Mouse (Mus musculus): ENCODE measurements around the gene Lbhd2. TPM values are rescaled to one million over a fixed set of nuclear protein-coding genes. Genes with fewer than 3 reads are reported as not detected.

The Lbhd2 gene
- polyA plus RNA-seq, 1 experiment from 2014 or later, result not detected

DNA sequence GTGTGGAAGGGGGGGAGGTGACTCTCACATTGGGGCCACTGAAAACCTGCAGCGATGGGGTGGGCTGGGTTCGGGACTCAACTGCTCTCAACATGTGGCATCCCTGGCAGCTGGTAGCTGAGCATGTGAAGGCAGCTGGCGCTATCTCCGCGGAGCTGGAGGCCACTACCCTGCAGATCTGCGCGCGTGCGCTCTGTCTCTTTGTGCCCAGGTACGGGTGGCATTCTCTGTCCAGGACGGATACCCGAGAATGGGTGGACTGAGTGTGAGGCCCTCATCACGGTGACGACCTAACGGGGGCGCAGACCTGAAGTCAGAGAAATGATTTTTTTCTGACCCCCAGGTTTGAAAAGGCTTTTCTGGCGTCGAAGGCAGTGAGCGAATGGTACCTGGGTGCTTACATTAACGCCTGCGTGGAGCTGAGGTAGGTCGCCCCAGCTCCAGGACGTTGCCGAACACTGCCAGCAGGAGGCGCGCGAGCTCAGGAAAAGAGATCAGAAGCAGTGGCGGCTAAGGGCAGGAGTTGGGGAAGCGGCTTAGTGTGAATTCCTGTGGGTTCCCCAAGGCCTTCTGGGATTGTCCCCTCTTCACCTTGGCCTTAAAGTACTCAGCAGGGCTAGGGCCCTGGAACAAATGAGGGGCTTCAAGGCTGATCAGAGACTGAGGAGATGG, 19.3 kb downstream of the Lbhd2 start:
- H3K36me3 ChIP-seq, result no peaks in the 10 kb centered on the region
- 17% methylated on average over 29 of the region's 29 CpGs for WGBS
- no peak overlapping the region for H3K27ac ChIP-seq (replicated peaks)
- H3K9ac ChIP-seq, result no peak overlapping the region
- H3K27me3 ChIP-seq, result peaks cover 97% of the 10 kb centered on the region
- peaks cover 54% of the 10 kb centered on the region for H3K4me1 ChIP-seq (replicated peaks)
- 0 out of 2 replicates have a peak, but pooled peaks have one; percentile 51 for ATAC-seq (ENCODE audit: low read depth)
- H3K4me2 ChIP-seq, result peak overlapping the region; percentile 24; the same call in 1 of the 2 replicates
- no peaks in the 10 kb centered on the region for H3K9me3 ChIP-seq
- no peak overlapping the region for H3K4me3 ChIP-seq

DNA sequence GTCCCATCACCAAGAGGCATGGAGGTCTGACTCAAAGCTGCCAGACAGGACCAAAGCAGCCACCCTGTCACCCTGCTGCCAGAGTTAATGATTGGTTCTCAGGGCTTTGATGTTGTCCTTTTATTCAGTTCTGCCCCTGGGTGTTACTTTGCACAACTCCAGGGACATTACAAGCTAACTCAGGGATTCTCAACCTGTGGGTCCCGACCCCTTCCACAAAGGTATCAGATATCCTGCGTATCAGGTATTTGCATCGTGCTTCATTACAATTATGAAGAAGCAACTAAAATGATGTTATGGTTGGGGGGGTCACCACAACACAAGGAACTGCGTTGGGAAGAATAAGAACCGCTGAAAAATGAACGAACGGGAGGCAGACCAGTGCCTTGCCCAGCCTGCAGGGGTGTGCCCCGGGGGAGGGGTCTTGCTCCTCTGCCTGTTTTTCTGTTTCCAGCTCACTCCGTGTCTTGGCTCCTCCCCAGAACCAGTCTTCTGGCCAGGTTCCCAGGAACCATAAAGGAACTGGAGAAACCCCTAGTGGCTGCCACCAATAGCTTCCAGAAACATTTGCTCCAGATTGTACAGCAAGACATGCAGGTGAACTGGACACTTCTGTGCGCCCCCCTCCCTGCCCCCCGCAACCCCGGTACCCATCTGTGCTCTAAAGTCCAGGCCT, 21.0 kb downstream of the Lbhd2 start:
- 39% methylated on average over 12 of the region's 12 CpGs for WGBS
- peaks cover 54% of the 10 kb centered on the region for H3K4me1 ChIP-seq (replicated peaks)

DNA sequence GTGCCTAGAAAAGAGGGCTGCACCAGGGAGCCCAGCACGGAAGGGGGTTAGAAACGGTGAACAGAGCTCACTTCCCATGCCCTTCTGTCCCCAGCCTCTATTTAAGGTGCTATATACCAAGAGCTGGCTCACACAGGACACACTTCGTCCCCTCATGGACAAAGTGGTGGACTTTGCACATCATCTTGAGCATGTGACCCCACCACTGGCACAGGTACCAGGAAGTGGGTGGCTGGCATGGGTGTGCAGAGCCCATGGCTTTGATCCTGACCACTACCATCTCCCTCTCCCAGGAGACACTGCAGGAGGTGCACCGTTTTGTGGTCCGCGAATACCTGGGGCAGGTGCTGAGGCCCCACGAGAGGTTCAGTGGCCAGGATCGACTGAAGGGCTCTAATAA, 21.8 kb downstream of the Lbhd2 start:
- Histone ChIP-seq H3K27ac (replicated peaks) (no peak overlapping the region), H3K4me3 (no peak overlapping the region; the same call in 1 of the 2 replicates), H3K4me2 (0 out of 2 replicates have a peak overlapping the region, but pooled peaks have one; percentile 62), H3K27me3 (peaks cover 93% of the 10 kb centered on the region), H3K9ac (peak overlapping the region; percentile 23; the same call in 1 of the 2 replicates), H3K9me3 (no peaks in the 10 kb centered on the region), H3K36me3 (no peaks in the 10 kb centered on the region), H3K4me1 (replicated peaks) (peaks cover 51% of the 10 kb centered on the region)
- WGBS, result 21% methylated on average over 8 of the region's 8 CpGs
- no peak for ATAC-seq (ENCODE audit: low read depth)

More for the DNA sequence above, 21.0 kb downstream of the Lbhd2 start:
- ATAC-seq (ENCODE audit: low read depth), result no peak
- Histone ChIP-seq H3K27ac (replicated peaks) (no peak overlapping the region), H3K9me3 (no peaks in the 10 kb centered on the region), H3K4me3 (no peak overlapping the region), H3K27me3 (peaks cover 97% of the 10 kb centered on the region), H3K4me2 (no peak overlapping the region), H3K9ac (no peak overlapping the region), H3K36me3 (no peaks in the 10 kb centered on the region)

DNA sequence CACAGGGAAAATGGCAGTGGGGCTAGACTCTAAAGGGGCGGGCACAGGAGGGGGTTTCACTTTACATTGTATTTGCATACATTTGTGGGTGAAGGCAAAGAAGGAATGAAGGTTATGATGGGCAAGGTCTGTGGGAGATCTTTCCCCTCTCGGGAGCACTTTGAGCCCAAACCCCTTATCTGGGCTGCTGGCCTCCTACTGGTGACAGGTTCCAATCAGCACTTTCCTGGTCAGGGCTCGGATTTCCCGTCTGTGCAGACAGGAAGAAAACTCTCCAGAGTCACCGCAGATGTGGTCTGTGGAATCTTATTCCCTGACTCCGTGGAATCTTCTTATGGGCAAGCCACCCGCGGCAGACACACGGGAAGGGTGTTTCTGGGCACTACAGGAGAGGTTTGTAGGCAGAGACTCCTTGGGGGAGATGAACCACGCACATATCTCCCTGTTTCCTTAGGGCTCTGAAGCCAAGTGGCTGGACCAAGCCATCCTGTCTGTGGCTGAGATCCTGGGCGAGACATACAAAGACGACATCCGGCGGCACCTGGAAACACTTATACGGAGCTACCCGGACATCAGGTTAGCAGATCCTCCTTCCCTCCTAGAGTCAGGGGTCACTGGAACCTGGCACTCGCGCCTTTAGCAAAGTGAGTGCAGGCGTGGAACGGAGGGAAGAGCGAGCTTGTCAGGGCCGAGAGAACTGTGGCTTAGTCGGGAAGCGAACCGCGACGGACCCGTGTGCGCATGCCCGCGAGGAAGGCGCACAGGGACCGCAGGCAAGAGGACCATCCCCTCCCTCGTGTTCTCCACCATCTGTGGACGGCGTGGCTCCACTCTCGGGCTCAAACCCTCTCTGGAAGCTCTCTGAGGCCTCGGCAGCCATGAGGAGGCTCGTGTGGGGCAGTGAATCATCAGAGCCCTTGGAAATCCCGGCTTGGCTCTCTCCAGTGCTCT, 22.6 kb downstream of the Lbhd2 start:
- Histone ChIP-seq H3K36me3 (no peaks in the 10 kb centered on the region), H3K4me3 (peak overlapping the region; percentile 34), H3K4me2 (peak overlapping the region; percentile 62), H3K27me3 (peaks cover 84% of the 10 kb centered on the region), H3K9ac (peak overlapping the region; percentile 61), H3K27ac (replicated peaks) (no peak overlapping the region), H3K9me3 (no peaks in the 10 kb centered on the region), H3K4me1 (replicated peaks) (peaks cover 44% of the 10 kb centered on the region)
- no peak for ATAC-seq (ENCODE audit: low read depth)
- WGBS, result under 1% methylated on average over 40 of the region's 40 CpGs

DNA sequence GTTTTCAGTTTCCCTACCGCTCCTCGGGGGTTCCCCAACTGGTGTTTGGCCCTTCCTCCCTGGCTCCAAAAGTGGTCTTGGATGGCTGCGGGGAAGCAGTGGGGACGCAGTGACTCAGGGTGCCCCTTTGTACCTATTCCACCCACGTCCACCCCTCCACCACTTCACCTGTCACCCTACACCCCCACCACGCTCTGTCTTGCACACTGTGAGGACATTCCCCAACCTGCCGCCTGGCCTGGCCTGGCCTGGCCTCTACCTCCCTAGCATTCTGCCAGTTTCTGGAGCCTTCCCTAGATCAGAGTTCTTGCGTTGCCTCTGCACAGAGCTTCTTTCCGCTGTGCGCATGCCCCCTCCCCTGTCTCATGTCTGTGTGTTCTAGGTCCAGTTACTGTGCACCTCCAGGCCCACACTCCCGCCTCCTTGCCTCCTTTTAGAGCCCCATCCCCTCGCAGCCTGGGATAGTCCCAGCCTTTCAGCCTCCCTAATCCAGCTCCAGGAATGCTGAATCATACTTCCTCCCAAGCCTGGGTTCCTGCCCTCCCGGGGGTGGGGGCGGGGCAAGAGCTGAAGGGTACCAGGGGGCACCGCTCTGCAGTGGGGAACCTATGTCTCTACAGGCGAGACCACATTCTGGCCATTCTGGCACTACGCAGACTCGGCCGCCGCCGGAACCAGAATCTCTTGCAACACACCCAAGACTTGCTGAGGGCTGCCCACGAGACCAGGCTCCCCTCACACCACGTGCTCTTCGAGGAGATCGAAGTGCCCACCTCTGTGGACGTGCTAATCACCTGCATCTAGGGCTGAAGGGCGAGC, 23.6 kb downstream of the Lbhd2 start:
- no peak for ATAC-seq (ENCODE audit: low read depth)
- Histone ChIP-seq H3K27ac (replicated peaks) (no peak overlapping the region), H3K36me3 (no peaks in the 10 kb centered on the region), H3K9me3 (no peaks in the 10 kb centered on the region), H3K4me3 (peak overlapping the region; percentile 34), H3K4me2 (peak overlapping the region; percentile 62), H3K4me1 (replicated peaks) (peaks cover 51% of the 10 kb centered on the region), H3K9ac (peak overlapping the region; percentile 61), H3K27me3 (peaks cover 78% of the 10 kb centered on the region)
- 7% methylated on average over 27 of the region's 27 CpGs for WGBS

DNA sequence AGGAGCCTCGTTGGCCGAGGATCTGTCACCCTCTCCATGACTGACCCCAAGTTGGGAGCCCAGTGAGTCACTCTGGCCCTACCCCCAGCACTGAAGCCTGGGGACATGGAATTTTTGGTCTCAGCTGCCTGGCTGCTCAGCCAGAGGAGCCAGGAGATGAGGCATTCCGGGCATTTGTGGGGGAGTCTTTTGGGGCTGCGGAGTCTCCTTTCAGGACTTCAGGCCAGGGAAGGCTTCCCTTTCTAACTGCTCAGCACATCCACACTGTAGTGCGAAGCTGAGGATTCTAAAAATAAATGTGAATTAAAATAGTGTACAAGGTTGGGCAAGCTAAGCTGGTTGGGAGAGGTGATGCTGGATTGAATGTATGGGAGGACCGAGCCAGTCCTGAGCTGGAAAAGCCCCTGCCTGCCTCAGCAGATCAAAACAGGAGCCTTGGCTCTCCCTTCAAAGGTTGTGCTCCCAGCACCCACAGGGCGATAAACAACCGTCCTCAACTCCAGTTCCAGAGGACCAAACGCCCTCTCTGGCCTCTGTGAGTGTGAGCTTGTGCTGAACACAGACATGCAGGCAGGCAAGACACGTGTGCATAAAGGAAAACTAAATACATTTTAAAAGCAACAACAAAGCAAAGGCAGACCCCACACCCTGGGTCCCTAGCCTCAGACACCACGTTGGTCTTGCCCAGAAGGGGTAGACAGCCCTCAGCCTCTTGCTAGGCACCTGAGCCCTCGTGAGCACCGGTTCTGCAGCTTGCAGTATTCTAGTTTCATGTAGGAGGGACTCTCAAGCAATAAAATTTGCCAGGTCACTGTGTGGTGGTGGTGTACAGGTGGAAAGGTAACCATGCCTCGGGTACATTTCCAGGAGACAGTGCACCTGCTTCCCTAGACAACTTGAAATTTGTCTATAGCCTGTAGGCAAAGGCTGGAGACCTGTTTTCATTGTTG, 24.5 kb downstream of the Lbhd2 start:
- 27% methylated on average over 14 of the region's 14 CpGs for WGBS
- ATAC-seq (ENCODE audit: low read depth), result no peak
- Histone ChIP-seq H3K27ac (replicated peaks) (no peak overlapping the region), H3K4me2 (no peak overlapping the region; the same call in 1 of the 2 replicates), H3K27me3 (peaks cover 75% of the 10 kb centered on the region), H3K9ac (no peak overlapping the region), H3K36me3 (no peaks in the 10 kb centered on the region), H3K9me3 (no peaks in the 10 kb centered on the region), H3K4me3 (no peak overlapping the region), H3K4me1 (replicated peaks) (peaks cover 43% of the 10 kb centered on the region)

DNA sequence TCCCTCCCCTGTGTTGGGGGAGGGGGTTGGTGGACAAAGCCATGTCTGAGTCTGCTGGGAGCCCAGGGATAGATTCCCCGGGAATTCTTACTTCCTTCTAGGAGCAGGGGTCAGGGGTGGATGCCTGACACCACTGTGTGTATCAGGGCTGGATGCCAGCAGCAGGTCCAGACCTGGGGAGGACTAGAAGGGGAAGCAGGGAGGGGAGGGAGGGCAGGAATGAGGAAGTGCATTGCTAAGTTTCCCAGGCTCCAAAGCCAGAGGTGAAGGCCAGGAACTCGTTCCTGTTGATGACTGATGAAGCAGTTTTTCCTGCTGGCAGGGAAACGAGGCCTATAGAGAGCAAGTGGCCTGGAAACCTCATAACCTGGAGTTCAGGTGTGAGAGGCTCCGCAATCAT, 25.5 kb downstream of the Lbhd2 start:
- WGBS, result 41% methylated on average over 4 of the region's 4 CpGs
- no peak overlapping the region for H3K27ac ChIP-seq (replicated peaks)
- H3K4me2 ChIP-seq, result no peak overlapping the region
- H3K9ac ChIP-seq, result no peak overlapping the region
- H3K36me3 ChIP-seq, result no peaks in the 10 kb centered on the region
- H3K4me3 ChIP-seq, result no peak overlapping the region
- H3K27me3 ChIP-seq, result peaks cover 70% of the 10 kb centered on the region
- peaks cover 43% of the 10 kb centered on the region for H3K4me1 ChIP-seq (replicated peaks)
- H3K9me3 ChIP-seq, result no peaks in the 10 kb centered on the region
- ATAC-seq (ENCODE audit: low read depth), result no peak

DNA sequence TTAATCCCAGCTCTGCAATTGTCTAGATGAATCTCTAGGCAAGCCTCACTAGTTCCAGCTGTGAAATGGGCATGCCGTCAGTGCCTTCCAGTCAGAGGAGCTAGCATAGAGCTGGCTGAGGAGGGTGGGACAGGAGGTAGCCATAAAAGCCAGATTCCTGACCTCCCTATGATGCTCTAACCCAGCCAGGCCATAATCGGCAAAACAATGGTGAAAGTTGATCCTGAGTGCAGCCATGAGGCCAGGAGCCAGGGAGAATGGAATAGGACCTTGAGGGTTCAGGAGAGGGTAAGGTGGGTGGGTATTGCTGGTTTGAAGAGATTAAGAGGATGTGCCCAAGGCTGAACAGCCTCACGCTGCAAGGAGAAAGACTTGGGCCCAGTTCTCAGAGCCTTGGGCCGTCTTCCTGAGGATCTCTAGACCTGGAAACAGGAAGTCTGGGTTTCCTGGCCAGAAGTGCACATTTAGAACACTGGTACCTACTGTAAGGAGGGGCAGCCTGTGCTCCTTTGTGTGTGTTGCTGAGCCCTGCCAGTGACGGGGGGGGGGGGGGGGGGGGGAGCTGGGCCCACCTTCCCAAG, 26.2 kb downstream of the Lbhd2 start:
- Histone ChIP-seq H3K9ac (no peak overlapping the region), H3K9me3 (no peaks in the 10 kb centered on the region), H3K4me1 (replicated peaks) (peaks cover 38% of the 10 kb centered on the region), H3K4me2 (no peak overlapping the region), H3K36me3 (no peaks in the 10 kb centered on the region), H3K27me3 (peaks cover 65% of the 10 kb centered on the region), H3K27ac (replicated peaks) (no peak overlapping the region), H3K4me3 (no peak overlapping the region)
- no peak for ATAC-seq (ENCODE audit: low read depth)
- WGBS, result 30% methylated on average over 5 of the region's 5 CpGs

DNA sequence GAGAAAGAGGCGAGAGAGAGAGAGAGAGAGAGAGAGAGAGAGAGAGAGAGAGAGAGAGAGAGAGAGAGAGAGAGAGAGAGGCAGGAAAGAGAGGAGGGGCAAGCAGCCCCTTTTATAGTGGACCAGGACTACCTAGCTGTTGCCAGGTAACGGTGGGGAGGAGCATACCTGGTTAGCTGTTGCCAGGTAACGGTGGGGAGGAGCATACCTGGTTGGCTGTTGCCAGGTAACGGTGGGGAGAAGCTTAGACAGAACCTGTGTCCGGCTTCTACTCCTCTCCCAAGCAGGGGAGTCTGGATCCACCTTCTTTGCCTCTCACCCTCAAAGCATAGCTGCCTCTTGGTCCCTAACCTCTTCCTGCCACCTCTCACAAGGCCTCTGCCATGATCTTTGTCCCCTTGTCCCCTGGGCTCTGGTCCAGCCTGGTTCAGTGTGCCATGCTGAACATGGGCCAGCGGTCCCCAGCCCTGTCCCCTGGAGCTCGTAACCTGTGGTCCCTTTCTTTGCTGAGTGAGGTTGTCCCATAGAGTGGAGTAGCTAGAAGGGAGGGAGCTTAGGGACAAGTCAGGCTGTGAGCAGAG, 27.6 kb downstream of the Lbhd2 start:
- H3K4me1 ChIP-seq (replicated peaks), result peaks cover 24% of the 10 kb centered on the region
- 0 out of 2 replicates have a peak, but pooled peaks have one; percentile 27 for ATAC-seq (ENCODE audit: low read depth)
- H3K9ac ChIP-seq, result peak overlapping the region; percentile 31; the same call in 1 of the 2 replicates
- H3K36me3 ChIP-seq, result no peaks in the 10 kb centered on the region
- no peak overlapping the region for H3K4me2 ChIP-seq
- H3K27me3 ChIP-seq, result peaks cover 65% of the 10 kb centered on the region
- no peaks in the 10 kb centered on the region for H3K9me3 ChIP-seq
- H3K27ac ChIP-seq (replicated peaks), result peak overlapping the region; percentile 28; the same call in 1 of the 2 replicates
- 24% methylated on average over 6 of the region's 7 CpGs for WGBS
- no peak overlapping the region for H3K4me3 ChIP-seq

DNA sequence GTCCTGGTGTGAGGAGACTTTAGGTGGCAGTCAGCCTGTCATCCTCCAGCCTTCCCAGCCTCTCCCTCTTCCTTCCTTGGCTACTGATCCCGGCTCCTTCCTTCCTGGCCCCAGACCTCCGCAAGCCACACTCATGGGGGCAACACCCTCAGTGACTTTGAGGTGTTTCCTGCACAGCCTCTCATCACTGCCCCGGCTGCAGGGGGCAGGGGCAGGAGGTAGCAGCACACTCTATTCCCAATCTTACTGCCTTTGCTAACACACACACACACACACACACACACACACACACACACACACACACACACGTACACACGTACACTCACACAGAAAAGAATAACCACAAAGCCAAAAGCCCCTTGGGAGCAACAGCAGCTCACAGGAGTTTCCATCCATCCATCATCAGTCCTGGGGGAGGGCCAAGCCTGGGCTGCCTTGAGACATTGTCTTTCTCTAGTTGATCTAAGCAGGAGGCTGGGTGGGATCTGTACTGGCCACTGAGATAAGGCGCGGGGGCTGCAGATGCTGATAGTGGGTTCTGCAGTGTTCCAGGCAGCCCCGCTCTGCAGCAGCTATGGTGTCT, 28.2 kb downstream of the Lbhd2 start:
- Histone ChIP-seq H3K4me1 (replicated peaks) (peaks cover 20% of the 10 kb centered on the region), H3K9ac (no peak overlapping the region), H3K27me3 (peaks cover 65% of the 10 kb centered on the region), H3K9me3 (no peaks in the 10 kb centered on the region), H3K27ac (replicated peaks) (0 out of 2 replicates have a peak overlapping the region, but pooled peaks have one; percentile 28), H3K4me3 (no peak overlapping the region), H3K4me2 (no peak overlapping the region), H3K36me3 (no peaks in the 10 kb centered on the region)
- ATAC-seq (ENCODE audit: low read depth), result no peak
- 54% methylated on average over 8 of the region's 8 CpGs for WGBS

Data from neural tube, embryonic 13.5 days (tissue).